Mouse (Mus musculus) neural tube, embryonic 11.5 days (tissue): ENCODE results near the gene Ctnnbip1. TPM values are rescaled to one million over a fixed set of nuclear protein-coding genes. Genes with fewer than 3 reads are reported as not detected.

Source experiments
- ATAC-seq: fragments of 200-750 bp; cut with Nextera tagmentation; 2 replicates; pipeline ENCODE4 v1.8.0; 2017; ENCODE audit warnings: moderate number of reproducible peaks, mild to moderate bottlenecking, moderate TSS enrichment, moderate library complexity; ENCODE audit not compliant: insufficient read depth, low FRiP score, low TSS enrichment
- DNase-seq: peaks from one replicate; pipeline ENCODE4 v3.0.0-alpha.2; 2015; ENCODE audit warnings: low spot score
- H3K27ac ChIP-seq: fragments of 300-500 bp; sonication (generic); 2 replicates; pipeline ENCODE4 v1.5.1; 2014; ENCODE audit warnings: low read depth, mild to moderate bottlenecking, low read length
- H3K27me3 ChIP-seq: fragments of 300-500 bp; sonication (generic); 2 replicates; pipeline ENCODE4 v1.6.1; 2014; ENCODE audit warnings: mild to moderate bottlenecking, low read length, mixed read lengths; ENCODE audit not compliant: control insufficient read depth, insufficient read depth
- H3K36me3 ChIP-seq: fragments of 300-500 bp; sonication (generic); 2 replicates; pipeline ENCODE4 v1.6.1; 2014; ENCODE audit warnings: mild to moderate bottlenecking, low read length, moderate library complexity, mixed read lengths; ENCODE audit not compliant: control insufficient read depth, insufficient read depth
- H3K4me1 ChIP-seq: fragments of 300-500 bp; sonication (generic); 2 replicates; pipeline ENCODE4 v1.6.1; 2014; ENCODE audit warnings: low read length, mixed read lengths; ENCODE audit not compliant: control insufficient read depth, insufficient read depth
- H3K4me2 ChIP-seq: fragments of 300-500 bp; sonication (generic); 2 replicates; pipeline ENCODE4 v1.6.1; 2014; ENCODE audit warnings: low read depth, mild to moderate bottlenecking, moderate library complexity
- H3K4me3 ChIP-seq: fragments of 300-500 bp; sonication (generic); 2 replicates; pipeline ENCODE4 v1.5.1; 2014; ENCODE audit warnings: low read depth, low read length
- H3K9ac ChIP-seq: fragments of 300-500 bp; sonication (generic); 2 replicates; pipeline ENCODE4 v1.6.1; 2014; ENCODE audit warnings: mild to moderate bottlenecking, low read length
- H3K9me3 ChIP-seq: fragments of 300-500 bp; sonication (generic); 2 replicates; pipeline ENCODE4 v1.6.1; 2016; ENCODE audit warnings: low read length; ENCODE audit not compliant: control insufficient read depth
- WGBS: fragments of 180-500 bp; shearing (Covaris S2); extraction: QIAGEN DNeasy Blood & Tissue Kit; methylation state at CpG from one replicate; pipeline ENCODE4 v1.1.7; 2014; 5-methylcytosine and 5-hydroxymethylcytosine counted together
- polyA plus RNA-seq: library from polyadenylated mRNA; unstranded; fragments of >200 nt; fragmentation: Nextera tagmentation; extraction: Ambion mirVana; gene quantifications from 2 replicates; pipeline ENCODE4 v1.2.1, GENCODE M21; 2014

The Ctnnbip1 gene
- polyA plus RNA-seq, 1 experiment from 2014 or later = 67.7 TPM

- ATAC-seq = no peak
- Histone ChIP-seq H3K36me3 (0 out of 2 replicates have a peak, but pooled peaks cover 2% of the 10 kb centered on the region), H3K27me3 (no peaks in the 10 kb centered on the region), H3K9me3 (no peaks in the 10 kb centered on the region), H3K4me1 (peaks cover 13% of the 10 kb centered on the region), H3K27ac (no peak overlapping the region), H3K9ac (no peak overlapping the region), H3K4me3 (no peak overlapping the region), H3K4me2 (no peak overlapping the region)
- WGBS = 39% methylated on average over 7 of the region's 7 CpGs
- DNase-seq = no peak
These were observed 8.3 kb downstream of the Ctnnbip1 start for GRCm38 (mm10) chr4:149526330-149526729.

- ATAC-seq (no peak), DNase-seq (no peak)
- Histone ChIP-seq H3K4me1 (peaks cover 13% of the 10 kb centered on the region), H3K4me3 (no peak overlapping the region), H3K36me3 (0 out of 2 replicates have a peak, but pooled peaks cover 2% of the 10 kb centered on the region), H3K9me3 (no peaks in the 10 kb centered on the region), H3K9ac (no peak overlapping the region), H3K4me2 (no peak overlapping the region), H3K27me3 (no peaks in the 10 kb centered on the region), H3K27ac (no peak overlapping the region)
- WGBS = 73% methylated on average over 15 of the region's 15 CpGs
These were observed 9.8 kb downstream of the Ctnnbip1 start for GRCm38 (mm10) chr4:149527621-149528354.

DNA sequence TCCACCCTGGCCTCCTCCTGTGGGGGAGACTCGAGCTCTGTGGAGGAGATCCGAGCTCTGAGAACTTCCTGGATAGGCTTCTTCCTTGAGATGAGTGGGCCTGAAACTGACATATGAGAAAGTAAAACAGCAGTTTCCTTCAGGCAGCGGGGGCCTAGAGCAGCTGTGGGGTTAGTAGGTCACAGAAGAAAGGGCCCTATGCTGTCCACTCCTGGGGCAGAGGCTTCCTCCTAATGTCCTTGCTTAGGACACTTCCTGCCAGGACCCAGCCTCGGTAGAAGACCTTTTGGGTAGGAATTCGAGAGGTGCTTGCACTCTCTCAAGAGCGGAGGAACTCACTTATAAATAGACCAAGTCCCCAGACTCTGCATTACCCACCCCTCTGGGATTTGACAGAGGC is 11.7 kb downstream of the Ctnnbip1 start:
- Histone ChIP-seq H3K4me3 (no peak overlapping the region), H3K9me3 (no peaks in the 10 kb centered on the region), H3K4me2 (no peak overlapping the region), H3K9ac (no peak overlapping the region), H3K27me3 (no peaks in the 10 kb centered on the region), H3K27ac (no peak overlapping the region), H3K36me3 (0 out of 2 replicates have a peak, but pooled peaks cover 2% of the 10 kb centered on the region), H3K4me1 (peaks cover 13% of the 10 kb centered on the region)
- ATAC-seq (no peak), DNase-seq (no peak)
- 71% methylated on average over 6 of the region's 6 CpGs for WGBS

- DNase-seq = no peak
- ATAC-seq = no peak
- no peaks in the 10 kb centered on the region for H3K4me1 ChIP-seq
- no peak overlapping the region for H3K27ac ChIP-seq
- no peak overlapping the region for H3K4me3 ChIP-seq
- 82% methylated on average over 8 of the region's 8 CpGs for WGBS
- H3K36me3 ChIP-seq = 0 out of 2 replicates have a peak, but pooled peaks cover 2% of the 10 kb centered on the region
- H3K4me2 ChIP-seq = no peak overlapping the region
- no peaks in the 10 kb centered on the region for H3K27me3 ChIP-seq
- no peaks in the 10 kb centered on the region for H3K9me3 ChIP-seq
- no peak overlapping the region for H3K9ac ChIP-seq
These were observed 21.4 kb downstream of the Ctnnbip1 start for GRCm38 (mm10) chr4:149539441-149539840.

DNA sequence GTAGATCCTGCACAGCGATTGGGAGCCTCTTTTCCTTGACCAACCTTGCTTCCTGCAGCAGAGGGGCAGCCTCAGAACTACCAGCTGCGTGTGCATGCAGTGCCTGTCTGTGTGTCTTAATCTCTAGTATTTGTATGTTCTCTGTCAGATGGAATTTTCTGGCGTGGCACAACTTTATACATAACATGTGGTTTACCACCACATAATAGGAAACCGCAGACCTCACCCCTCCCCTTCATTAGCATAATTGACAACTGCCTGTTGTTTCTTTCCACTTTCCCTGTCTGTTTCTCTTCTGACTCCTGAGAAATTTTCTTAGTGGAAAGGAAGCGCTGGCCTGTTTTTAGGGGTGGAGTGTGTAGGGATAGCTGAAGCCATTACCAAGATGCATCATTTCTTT is 23.9 kb downstream of the Ctnnbip1 start:
- Histone ChIP-seq H3K27me3 (no peaks in the 10 kb centered on the region), H3K9ac (no peak overlapping the region), H3K9me3 (no peaks in the 10 kb centered on the region; the same call in 1 of the 2 replicates), H3K27ac (no peak overlapping the region), H3K4me3 (no peak overlapping the region), H3K4me1 (no peaks in the 10 kb centered on the region), H3K4me2 (no peak overlapping the region), H3K36me3 (0 out of 2 replicates have a peak, but pooled peaks cover 4% of the 10 kb centered on the region)
- ATAC-seq (no peak), DNase-seq (no peak)
- WGBS = 74% methylated on average over 5 of the region's 5 CpGs

DNA sequence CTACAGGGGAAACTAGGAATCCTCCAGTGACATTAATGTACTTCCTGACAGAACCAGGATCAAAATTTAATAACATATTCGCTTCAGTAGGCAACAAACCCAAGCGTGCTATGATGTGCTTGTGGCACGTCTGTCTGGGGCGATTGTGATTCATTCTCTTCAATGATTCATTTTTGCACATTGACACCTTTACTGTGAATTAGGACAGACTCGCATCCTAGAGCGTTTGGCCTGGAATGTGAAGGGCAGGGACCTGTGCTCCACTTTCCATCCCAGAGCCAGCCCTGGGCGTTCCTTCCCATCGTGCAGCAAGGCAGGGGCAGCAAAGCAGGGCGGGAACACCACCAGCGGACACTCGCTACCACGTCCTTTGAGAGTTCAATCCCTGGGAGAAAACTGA is 24.4 kb downstream of the Ctnnbip1 start:
- Histone ChIP-seq H3K27me3 (no peaks in the 10 kb centered on the region), H3K4me1 (no peaks in the 10 kb centered on the region), H3K4me2 (no peak overlapping the region), H3K27ac (no peak overlapping the region), H3K9ac (no peak overlapping the region), H3K4me3 (no peak overlapping the region), H3K9me3 (no peaks in the 10 kb centered on the region; the same call in 1 of the 2 replicates), H3K36me3 (0 out of 2 replicates have a peak, but pooled peaks cover 3% of the 10 kb centered on the region)
- DNase-seq = no peak
- ATAC-seq = no peak
- 84% methylated on average over 12 of the region's 12 CpGs for WGBS

GRCm38 (mm10) chr4:149542927-149543553 is 25.0 kb downstream of the Ctnnbip1 start:
- WGBS = 51% methylated on average over 10 of the region's 10 CpGs
- H3K4me2 ChIP-seq = no peak overlapping the region
- H3K36me3 ChIP-seq = 0 out of 2 replicates have a peak, but pooled peaks cover 2% of the 10 kb centered on the region
- ATAC-seq = no peak
- no peak overlapping the region for H3K9ac ChIP-seq
- no peak overlapping the region for H3K4me3 ChIP-seq
- H3K4me1 ChIP-seq = no peaks in the 10 kb centered on the region
- DNase-seq = peak; percentile 85
- no peak overlapping the region for H3K27ac ChIP-seq
- no peaks in the 10 kb centered on the region for H3K27me3 ChIP-seq
- H3K9me3 ChIP-seq = no peaks in the 10 kb centered on the region; the same call in 1 of the 2 replicates

DNA sequence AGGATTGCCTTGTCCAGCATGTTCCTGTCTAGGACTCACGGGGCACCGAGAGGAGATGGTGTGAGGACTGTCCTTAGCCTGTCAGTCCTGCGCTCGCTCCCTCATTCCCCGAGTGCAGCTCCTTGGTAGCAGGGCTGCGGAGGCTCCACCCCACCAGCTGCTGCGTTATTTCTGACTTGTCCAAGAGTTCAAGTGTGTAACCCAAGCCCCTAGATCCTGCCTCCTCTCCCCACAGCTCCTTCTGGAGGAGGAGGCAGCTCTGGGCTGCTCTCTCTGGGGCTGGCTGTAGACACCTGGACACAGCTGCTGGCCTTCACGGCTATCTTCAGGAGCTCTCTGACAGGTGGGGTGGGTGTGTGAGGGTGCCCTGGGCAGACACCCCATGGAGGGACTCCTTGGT is 26.9 kb downstream of the Ctnnbip1 start:
- Histone ChIP-seq H3K4me2 (no peak overlapping the region), H3K9me3 (no peaks in the 10 kb centered on the region; the same call in 1 of the 2 replicates), H3K27me3 (no peaks in the 10 kb centered on the region), H3K4me3 (no peak overlapping the region), H3K4me1 (no peaks in the 10 kb centered on the region), H3K27ac (no peak overlapping the region), H3K9ac (no peak overlapping the region), H3K36me3 (0 out of 2 replicates have a peak, but pooled peaks cover 2% of the 10 kb centered on the region)
- ATAC-seq (no peak), DNase-seq (no peak)
- 79% methylated on average over 8 of the region's 8 CpGs for WGBS
